Mouse (Mus musculus): ENCODE measurements around the gene Grik4.

The Grik4 gene

GRCm38 (mm10) chr9:42672982-42673381 is 271.3 kb downstream of the Grik4 start:
- DNase-seq (ENCODE audit: low read depth, low spot score): no peak

- no peak for DNase-seq (ENCODE audit: low read depth, low spot score)
Measured at GRCm38 (mm10) chr9:42670619-42671018, 273.7 kb downstream of the Grik4 start.

GRCm38 (mm10) chr9:42661481-42661880 is 282.8 kb downstream of the Grik4 start:
- no peak for DNase-seq (ENCODE audit: low read depth, low spot score)

- no peak for DNase-seq (ENCODE audit: low read depth, low spot score)
Measured at GRCm38 (mm10) chr9:42652756-42653155, 291.5 kb downstream of the Grik4 start.

DNA sequence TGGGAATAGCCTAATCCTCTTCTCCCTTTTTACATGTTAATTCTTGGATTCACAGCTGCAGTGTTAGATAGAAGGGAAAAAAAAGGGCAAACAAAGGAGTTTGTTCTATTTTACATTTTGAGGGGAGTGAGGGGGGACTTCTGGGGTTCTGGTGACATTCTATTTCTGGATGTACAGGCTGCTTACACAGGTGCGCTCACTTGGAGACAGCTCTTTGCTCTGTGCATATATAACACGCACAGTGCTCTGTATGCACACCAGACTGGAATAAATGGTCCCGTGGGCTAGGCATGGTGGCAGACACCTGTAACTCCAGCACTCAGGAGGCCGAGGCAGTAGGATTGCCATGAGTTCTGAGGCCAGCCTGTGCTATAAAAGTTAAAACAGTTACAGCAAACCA is 292.0 kb downstream of the Grik4 start:
- no peak for DNase-seq (ENCODE audit: low read depth, low spot score)

GRCm38 (mm10) chr9:42649872-42650271 is 294.4 kb downstream of the Grik4 start:
- no peak for DNase-seq (ENCODE audit: low read depth, low spot score)

DNA sequence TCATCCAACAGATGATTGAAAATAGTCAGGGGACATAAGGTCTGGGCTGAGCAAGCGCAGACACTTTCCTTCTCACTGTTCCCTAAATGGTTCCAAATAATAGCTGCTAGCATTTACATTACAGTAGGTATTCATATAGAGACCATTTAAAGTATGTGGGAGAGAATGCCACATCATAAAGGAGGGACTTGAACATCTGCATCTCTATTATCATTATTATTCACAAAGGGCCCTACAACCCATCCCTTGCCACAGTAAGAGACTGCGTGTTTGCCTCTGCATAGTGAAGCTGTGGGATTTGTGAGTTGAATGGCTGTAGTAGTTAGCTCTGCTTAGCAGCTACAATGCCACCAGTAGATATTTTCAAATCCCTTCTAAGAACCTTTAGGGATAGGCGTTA is 296.2 kb downstream of the Grik4 start:
- no peak for DNase-seq (ENCODE audit: low read depth, low spot score)

GRCm38 (mm10) chr9:42647596-42647995 is 296.7 kb downstream of the Grik4 start:
- no peak for DNase-seq (ENCODE audit: low read depth, low spot score)

GRCm38 (mm10) chr9:42646821-42647220 is 297.5 kb downstream of the Grik4 start:
- DNase-seq (ENCODE audit: low read depth, low spot score): no peak

DNA sequence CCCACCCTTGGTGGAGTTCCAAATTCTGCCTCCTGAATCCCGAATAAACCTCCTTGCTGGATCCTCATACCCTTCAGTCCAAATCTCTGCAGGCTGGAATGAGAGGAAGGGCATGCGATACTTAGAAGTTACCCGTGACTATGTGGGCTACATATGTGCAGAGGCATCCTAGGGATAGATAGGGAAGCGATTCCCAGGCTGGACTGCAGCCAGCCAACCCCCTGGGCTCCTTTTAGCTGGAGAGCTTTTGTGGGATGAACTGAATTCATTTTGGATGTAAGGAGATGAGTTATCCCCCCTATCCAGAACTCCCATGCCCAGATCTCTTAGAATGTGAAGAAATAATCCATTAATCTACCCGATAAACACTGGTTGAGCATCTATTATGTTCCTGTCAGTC is 299.1 kb downstream of the Grik4 start:
- no peak for DNase-seq (ENCODE audit: low read depth, low spot score)

- DNase-seq (ENCODE audit: low read depth, low spot score): no peak
Measured at GRCm38 (mm10) chr9:42642821-42643220, 301.5 kb downstream of the Grik4 start.

DNA sequence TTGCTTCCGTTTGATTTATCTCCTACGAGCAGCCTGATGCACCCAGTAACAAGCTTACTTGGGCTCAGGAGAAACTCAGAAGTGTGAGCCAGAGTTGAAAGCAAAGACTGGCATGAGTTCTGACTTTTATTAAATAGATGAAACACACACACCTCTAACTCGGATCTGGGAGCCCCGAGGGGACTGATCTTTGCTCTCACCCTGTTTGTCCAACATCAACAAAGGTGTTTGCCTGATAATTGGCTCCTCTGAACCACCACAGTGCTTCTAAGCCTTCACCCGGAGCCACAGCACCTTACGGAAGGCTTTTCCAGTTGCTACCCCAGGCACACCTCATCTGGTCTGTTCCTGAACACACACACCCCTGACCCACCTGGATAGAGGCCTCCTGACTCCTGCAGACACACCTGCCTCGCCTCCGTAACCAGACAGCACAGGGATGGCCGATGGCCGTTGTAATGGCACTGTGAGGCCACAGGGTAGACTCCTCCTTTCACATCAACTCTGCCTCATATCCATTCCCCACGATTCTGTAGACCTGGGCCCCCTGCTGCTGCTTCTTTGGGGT is 302.7 kb downstream of the Grik4 start:
- DNase-seq (ENCODE audit: low read depth, low spot score): no peak

- DNase-seq (ENCODE audit: low read depth, low spot score): no peak
Measured at GRCm38 (mm10) chr9:42636446-42636845, 307.8 kb downstream of the Grik4 start.

- DNase-seq (ENCODE audit: low read depth, low spot score): no peak
Measured at GRCm38 (mm10) chr9:42631479-42631878, 312.8 kb downstream of the Grik4 start.

GRCm38 (mm10) chr9:42627634-42628033 is 316.7 kb downstream of the Grik4 start:
- no peak for DNase-seq (ENCODE audit: low read depth, low spot score)

DNA sequence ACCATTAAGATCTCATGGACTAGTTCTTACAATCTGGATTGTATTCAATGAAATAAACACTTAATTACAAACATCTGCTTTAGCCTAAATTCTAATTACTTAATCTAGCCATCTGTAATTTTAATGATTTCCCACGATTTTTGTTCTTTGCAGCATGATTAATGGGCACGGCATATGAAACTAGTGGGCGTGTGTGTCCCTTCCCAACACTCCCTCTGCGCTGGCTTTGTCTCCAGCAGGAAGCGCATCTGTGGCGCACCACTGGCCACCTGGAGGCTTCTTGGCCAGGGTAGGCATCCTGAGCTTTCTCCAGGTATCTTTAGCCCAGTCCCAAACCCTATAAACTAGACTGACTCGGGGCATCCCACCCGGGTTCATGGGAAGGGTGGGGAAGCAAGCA is 317.1 kb downstream of the Grik4 start:
- no peak for DNase-seq (ENCODE audit: low read depth, low spot score)

DNA sequence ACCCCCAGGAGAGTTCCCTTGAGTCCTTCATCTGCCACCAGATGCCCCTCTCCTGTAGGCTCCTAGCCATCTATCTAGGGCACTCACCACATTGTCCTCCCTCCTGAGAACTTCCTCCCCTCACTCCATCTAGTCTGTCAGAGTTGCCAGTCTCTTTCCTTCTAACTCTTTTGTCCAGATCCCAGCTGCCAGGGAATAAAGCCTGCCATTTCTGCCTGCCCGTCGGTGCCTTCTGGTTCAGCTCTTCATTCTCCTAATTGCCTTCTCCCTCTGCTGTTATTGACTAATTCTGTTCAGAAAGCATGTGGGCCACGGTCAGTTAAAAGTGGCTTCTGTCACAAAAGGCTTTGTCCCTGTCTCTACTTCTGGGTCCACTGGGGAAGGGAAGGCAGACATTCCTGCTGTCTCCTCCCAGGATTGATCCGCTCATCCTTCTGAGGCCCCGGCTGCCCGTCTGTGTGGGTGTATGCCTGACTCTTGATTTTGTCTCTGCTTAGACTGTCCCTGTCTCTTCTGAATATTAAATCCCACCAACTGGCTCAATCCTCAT is 318.0 kb downstream of the Grik4 start:
- DNase-seq (ENCODE audit: low read depth, low spot score): no peak

GRCm38 (mm10) chr9:42614409-42614808 is 329.9 kb downstream of the Grik4 start:
- DNase-seq (ENCODE audit: low read depth, low spot score): no peak

GRCm38 (mm10) chr9:42613827-42614226 is 330.5 kb downstream of the Grik4 start:
- no peak for DNase-seq (ENCODE audit: low read depth, low spot score)

- DNase-seq (ENCODE audit: low read depth, low spot score): no peak
Measured at GRCm38 (mm10) chr9:42612482-42612991, 331.8 kb downstream of the Grik4 start.

- no peak for DNase-seq (ENCODE audit: low read depth, low spot score)
Measured at GRCm38 (mm10) chr9:42601445-42601844, 342.8 kb downstream of the Grik4 start.

GRCm38 (mm10) chr9:42597525-42597924 is 346.8 kb downstream of the Grik4 start:
- no peak for DNase-seq (ENCODE audit: low read depth, low spot score)

- DNase-seq (ENCODE audit: low read depth, low spot score): no peak
Measured at GRCm38 (mm10) chr9:42578511-42578910, 365.8 kb downstream of the Grik4 start.

GRCm38 (mm10) chr9:42578106-42578505 is 366.2 kb downstream of the Grik4 start:
- no peak for DNase-seq (ENCODE audit: low read depth, low spot score)
